Mouse (Mus musculus) limb, embryonic 10.5 days (tissue): ENCODE measurements around the gene Abca7. TPM values are rescaled to one million over a fixed set of nuclear protein-coding genes. Genes with fewer than 3 reads are reported as not detected.
"Not testable (repeated sequence)": the region's sequence is repeated elsewhere in the genome, so short reads cannot be mapped to it uniquely, and the experiment has no call there.

Experiments used
- DNase-seq: peaks from one replicate; pipeline ENCODE4 v3.0.0-alpha.2; 2017; ENCODE audit warnings: low spot score
- H3K27ac ChIP-seq: fragments of 300-500 bp; sonication (generic); 2 replicates; pipeline ENCODE4 v1.5.1; 2016; ENCODE audit warnings: mild to moderate bottlenecking
- H3K27me3 ChIP-seq: fragments of 300-500 bp; sonication (generic); 2 replicates; pipeline ENCODE4 v1.6.1; 2016; ENCODE audit warnings: low read depth, mild to moderate bottlenecking; ENCODE audit not compliant: poor library complexity, severe bottlenecking
- H3K36me3 ChIP-seq: fragments of 300-500 bp; sonication (generic); 2 replicates; pipeline ENCODE4 v1.6.1; 2016; ENCODE audit warnings: mild to moderate bottlenecking, moderate library complexity
- H3K4me1 ChIP-seq: fragments of 300-500 bp; sonication (generic); 2 replicates; pipeline ENCODE4 v1.6.1; 2016
- H3K4me3 ChIP-seq: fragments of 300-500 bp; sonication (generic); 2 replicates; pipeline ENCODE4 v1.5.1; 2016; ENCODE audit warnings: mild to moderate bottlenecking, moderate library complexity
- H3K9me3 ChIP-seq: fragments of 300-500 bp; sonication (generic); replicated peaks from 2 replicates; pipeline ENCODE4 v1.6.1; 2016; ENCODE audit warnings: mild to moderate bottlenecking
- WGBS: fragments of 180-500 bp; shearing (Covaris S2); methylation state at CpG from one replicate; pipeline ENCODE4 v1.1.7; 2016; 5-methylcytosine and 5-hydroxymethylcytosine counted together
- polyA plus RNA-seq: library from polyadenylated mRNA; unstranded; fragments of >200 nt; fragmentation: Nextera tagmentation; extraction: Ambion mirVana; gene quantifications from 2 replicates; pipeline ENCODE4 v1.2.1, GENCODE M21; 2016

The Abca7 gene
- polyA plus RNA-seq, 1 experiment from 2014 or later = 2.3 TPM

- no peaks in the 10 kb centered on the region for H3K9me3 ChIP-seq
- DNase-seq = no peak
- no peaks in the 10 kb centered on the region for H3K27me3 ChIP-seq
- peaks cover 77% of the 10 kb centered on the region for H3K36me3 ChIP-seq
- WGBS = 46% methylated on average over 9 of the region's 9 CpGs
- peaks cover 16% of the 10 kb centered on the region for H3K4me1 ChIP-seq
- H3K27ac ChIP-seq = peak overlapping the region; percentile 25; the same call in 1 of the 2 replicates
- no peak overlapping the region for H3K4me3 ChIP-seq
Measured at GRCm38 (mm10) chr10:80033511-80034391, 37.5 kb downstream of the Abca7 start.

- H3K36me3 ChIP-seq = peaks cover 64% of the 10 kb centered on the region
- H3K27me3 ChIP-seq = no peaks in the 10 kb centered on the region
- no peak overlapping the region for H3K4me3 ChIP-seq
- no peak for DNase-seq
- H3K27ac ChIP-seq = 0 out of 2 replicates have a peak overlapping the region, but pooled peaks have one; percentile 2
- 91% methylated on average over 8 of the region's 8 CpGs for WGBS
- no peaks in the 10 kb centered on the region for H3K9me3 ChIP-seq
- peaks cover 27% of the 10 kb centered on the region for H3K4me1 ChIP-seq
Measured at GRCm38 (mm10) chr10:80035148-80035547, 38.9 kb downstream of the Abca7 start.

- peaks cover 27% of the 10 kb centered on the region for H3K4me1 ChIP-seq
- no peaks in the 10 kb centered on the region for H3K27me3 ChIP-seq
- no peaks in the 10 kb centered on the region for H3K9me3 ChIP-seq
- peaks cover 58% of the 10 kb centered on the region for H3K36me3 ChIP-seq
- peak overlapping the region; percentile 19; the same call in 1 of the 2 replicates for H3K27ac ChIP-seq
- H3K4me3 ChIP-seq = no peak overlapping the region
- DNase-seq = no peak
- WGBS = 95% methylated on average over 5 of the region's 5 CpGs
Measured at GRCm38 (mm10) chr10:80035686-80036085, 39.4 kb downstream of the Abca7 start.

GRCm38 (mm10) chr10:80036832-80037231 lies 40.5 kb downstream of the Abca7 start:
- DNase-seq = no peak
- no peak overlapping the region for H3K27ac ChIP-seq
- peak overlapping the region; percentile 90; the same call in 1 of the 2 replicates for H3K4me3 ChIP-seq
- WGBS = 95% methylated on average over 13 of the region's 13 CpGs
- H3K27me3 ChIP-seq = no peaks in the 10 kb centered on the region
- peaks cover 27% of the 10 kb centered on the region for H3K4me1 ChIP-seq
- H3K9me3 ChIP-seq = no peaks in the 10 kb centered on the region
- H3K36me3 ChIP-seq = peaks cover 48% of the 10 kb centered on the region

GRCm38 (mm10) chr10:80039559-80039979 lies 43.3 kb downstream of the Abca7 start, which contains the start of gene Polr2e:
Gene Polr2e (minus strand): TSS chr10:80039795.
- Histone ChIP-seq H3K36me3 (peaks cover 40% of the 10 kb centered on the region), H3K9me3 (no peaks in the 10 kb centered on the region), H3K4me1 (peaks cover 24% of the 10 kb centered on the region), H3K27me3 (no peaks in the 10 kb centered on the region), H3K4me3 (peak within 1 kb of the TSS; percentile 90), H3K27ac (peak within 1 kb of the TSS; percentile 85)
- DNase-seq = peak; percentile 99
- WGBS = under 1% methylated on average over 40 of the region's 40 CpGs

GRCm38 (mm10) chr10:80041409-80042060 lies 45.2 kb downstream of the Abca7 start:
- DNase-seq, H3K27ac ChIP-seq, H3K27me3 ChIP-seq, H3K9me3 ChIP-seq, H3K4me3 ChIP-seq: not testable (repeated sequence)
- peaks cover 20% of the 10 kb centered on the region for H3K36me3 ChIP-seq
- peaks cover 24% of the 10 kb centered on the region for H3K4me1 ChIP-seq
- WGBS = 85% methylated on average over 8 of the region's 8 CpGs

GRCm38 (mm10) chr10:80044087-80044486 lies 47.8 kb downstream of the Abca7 start:
- Histone ChIP-seq H3K36me3 (no peaks in the 10 kb centered on the region), H3K9me3 (no peaks in the 10 kb centered on the region), H3K4me1 (peaks cover 37% of the 10 kb centered on the region), H3K27ac (0 out of 2 replicates have a peak overlapping the region, but pooled peaks have one; percentile 28), H3K27me3 (peaks cover 9% of the 10 kb centered on the region), H3K4me3 (no peak overlapping the region)
- no peak for DNase-seq
- 49% methylated on average over 4 of the region's 4 CpGs for WGBS

- not testable (repeated sequence) for H3K27ac ChIP-seq, H3K36me3 ChIP-seq, DNase-seq, H3K4me3 ChIP-seq, H3K9me3 ChIP-seq
- peaks cover 30% of the 10 kb centered on the region for H3K4me1 ChIP-seq
- 88% methylated on average over 4 of the region's 4 CpGs for WGBS
- H3K27me3 ChIP-seq = peaks cover 17% of the 10 kb centered on the region
Measured at GRCm38 (mm10) chr10:80045364-80045763, 49.1 kb downstream of the Abca7 start.

- Histone ChIP-seq H3K4me1 (peaks cover 33% of the 10 kb centered on the region), H3K27me3 (peaks cover 17% of the 10 kb centered on the region), H3K9me3 (no peaks in the 10 kb centered on the region), H3K36me3 (no peaks in the 10 kb centered on the region), H3K27ac (no peak overlapping the region), H3K4me3 (no peak overlapping the region)
- no peak for DNase-seq
- WGBS = 87% methylated on average over 5 of the region's 5 CpGs
Measured at GRCm38 (mm10) chr10:80045766-80046165, 49.5 kb downstream of the Abca7 start.

GRCm38 (mm10) chr10:80047041-80047565 lies 50.8 kb downstream of the Abca7 start, which contains the start of gene Gpx4:
Gene Gpx4 (plus strand): TSS chr10:80047166.
- Histone ChIP-seq H3K27me3 (peaks cover 17% of the 10 kb centered on the region), H3K4me3 (peak within 1 kb of the TSS; percentile 9; the same call in 1 of the 2 replicates), H3K4me1 (peaks cover 44% of the 10 kb centered on the region), H3K36me3 (no peaks in the 10 kb centered on the region), H3K9me3 (no peaks in the 10 kb centered on the region), H3K27ac (peak within 1 kb of the TSS; percentile 67)
- no peak for DNase-seq
- WGBS = 41% methylated on average over 9 of the region's 9 CpGs

GRCm38 (mm10) chr10:80048396-80048795 lies 52.1 kb downstream of the Abca7 start:
- DNase-seq = no peak
- 23% methylated on average over 5 of the region's 5 CpGs for WGBS

GRCm38 (mm10) chr10:80048834-80049233 lies 52.5 kb downstream of the Abca7 start:
- Histone ChIP-seq H3K36me3 (no peaks in the 10 kb centered on the region), H3K9me3 (no peaks in the 10 kb centered on the region), H3K4me1 (peaks cover 56% of the 10 kb centered on the region), H3K27ac (peak overlapping the region; percentile 66), H3K27me3 (peaks cover 17% of the 10 kb centered on the region), H3K4me3 (no peak overlapping the region; the same call in 1 of the 2 replicates)
- no peak for DNase-seq
- 76% methylated on average over 3 of the region's 3 CpGs for WGBS

More at GRCm38 (mm10) chr10:80048396-80048795, 52.1 kb downstream of the Abca7 start:
- peaks cover 17% of the 10 kb centered on the region for H3K27me3 ChIP-seq
- H3K4me3 ChIP-seq = no peak overlapping the region
- peak overlapping the region; percentile 66 for H3K27ac ChIP-seq
- H3K9me3 ChIP-seq = no peaks in the 10 kb centered on the region
- H3K36me3 ChIP-seq = no peaks in the 10 kb centered on the region
- H3K4me1 ChIP-seq = peaks cover 56% of the 10 kb centered on the region
